Mouse (Mus musculus) kidney, embryonic 16.5 days (tissue): ENCODE measurements around the gene Gpr84. TPM values are rescaled to one million over a fixed set of nuclear protein-coding genes. Genes with fewer than 3 reads are reported as not detected.
A peak's percentile ranks its signal among the peaks of the same experiment; 100 is the strongest.

Experiments used
- ATAC-seq: fragments of 200-750 bp; cut with Nextera tagmentation; 2 replicates; pipeline ENCODE4 v1.8.0; 2017; ENCODE audit warnings: moderate TSS enrichment; ENCODE audit not compliant: low FRiP score, low TSS enrichment
- H3K27ac ChIP-seq: fragments of 300-500 bp; sonication (generic); 2 replicates; pipeline ENCODE4 v1.5.1; 2014; ENCODE audit warnings: low read length
- H3K27me3 ChIP-seq: fragments of 300-500 bp; sonication (generic); 2 replicates; pipeline ENCODE4 v1.6.1; 2014; ENCODE audit warnings: low read length, control low read depth, mixed read lengths; ENCODE audit not compliant: insufficient read depth
- H3K36me3 ChIP-seq: fragments of 300-500 bp; sonication (generic); 2 replicates; pipeline ENCODE4 v1.6.1; 2014; ENCODE audit warnings: low read length, control low read depth, mixed read lengths; ENCODE audit not compliant: insufficient read depth
- H3K4me1 ChIP-seq: fragments of 300-500 bp; sonication (generic); 2 replicates; pipeline ENCODE4 v1.6.1; 2014; ENCODE audit warnings: low read length, control low read depth, mixed read lengths; ENCODE audit not compliant: insufficient read depth
- H3K4me2 ChIP-seq: fragments of 300-500 bp; sonication (generic); replicated peaks from 2 replicates; pipeline ENCODE4 v1.6.1; 2014; ENCODE audit warnings: low read depth, low read length
- H3K4me3 ChIP-seq: fragments of 300-500 bp; sonication (generic); 2 replicates; pipeline ENCODE4 v1.5.1; 2014; ENCODE audit warnings: mild to moderate bottlenecking, low read length
- H3K9ac ChIP-seq: fragments of 300-500 bp; sonication (generic); replicated peaks from 2 replicates; pipeline ENCODE4 v1.6.1; 2014; ENCODE audit warnings: low read length
- H3K9me3 ChIP-seq: fragments of 300-500 bp; sonication (generic); 2 replicates; pipeline ENCODE4 v1.6.1; 2016; ENCODE audit warnings: low read length, control low read depth
- WGBS: fragments of 180-500 bp; shearing (Covaris S2); extraction: QIAGEN DNeasy Blood & Tissue Kit; methylation state at CpG from one replicate; pipeline ENCODE4 v1.1.7; 2014; 5-methylcytosine and 5-hydroxymethylcytosine counted together
- polyA plus RNA-seq: library from polyadenylated mRNA; unstranded; fragments of >200 nt; fragmentation: Nextera tagmentation; extraction: Ambion mirVana; gene quantifications from 2 replicates; pipeline ENCODE4 v1.2.1, GENCODE M21; 2015

Gpr84 gene
- polyA plus RNA-seq, 1 experiment from 2014 or later: 0.30 TPM

GRCm38 (mm10) chr15:103294649-103295048 is 15.8 kb downstream of the Gpr84 start:
- Histone ChIP-seq H3K4me2 (no peak overlapping the region), H3K4me1 (peaks cover 62% of the 10 kb centered on the region), H3K36me3 (peaks cover 36% of the 10 kb centered on the region), H3K27me3 (no peaks in the 10 kb centered on the region), H3K9me3 (no peaks in the 10 kb centered on the region), H3K9ac (no peak overlapping the region), H3K27ac (no peak overlapping the region), H3K4me3 (no peak overlapping the region)
- no peak for ATAC-seq
- 65% methylated on average over 2 of the region's 2 CpGs for WGBS

- WGBS: 94% methylated on average over 2 of the region's 2 CpGs
- H3K36me3 ChIP-seq: peaks cover 36% of the 10 kb centered on the region
- no peaks in the 10 kb centered on the region for H3K9me3 ChIP-seq
- H3K9ac ChIP-seq: no peak overlapping the region
- no peak for ATAC-seq
- H3K4me1 ChIP-seq: peaks cover 61% of the 10 kb centered on the region
- H3K27ac ChIP-seq: no peak overlapping the region
- H3K27me3 ChIP-seq: no peaks in the 10 kb centered on the region
- H3K4me2 ChIP-seq: no peak overlapping the region
- no peak overlapping the region for H3K4me3 ChIP-seq
Measured at GRCm38 (mm10) chr15:103293375-103293774, 17.0 kb downstream of the Gpr84 start.

GRCm38 (mm10) chr15:103292673-103293345 is 17.6 kb downstream of the Gpr84 start:
- Histone ChIP-seq H3K27me3 (no peaks in the 10 kb centered on the region), H3K9me3 (no peaks in the 10 kb centered on the region), H3K4me1 (peaks cover 57% of the 10 kb centered on the region), H3K36me3 (peaks cover 36% of the 10 kb centered on the region), H3K4me2 (no peak overlapping the region), H3K9ac (no peak overlapping the region), H3K27ac (no peak overlapping the region), H3K4me3 (no peak overlapping the region)
- WGBS: 71% methylated on average over 4 of the region's 4 CpGs
- ATAC-seq: no peak

GRCm38 (mm10) chr15:103290843-103291242 is 19.6 kb downstream of the Gpr84 start:
- peak; percentile 49; the same call in 1 of the 2 replicates for ATAC-seq
- Histone ChIP-seq H3K9me3 (no peaks in the 10 kb centered on the region), H3K4me3 (no peak overlapping the region), H3K9ac (no peak overlapping the region), H3K4me1 (peaks cover 46% of the 10 kb centered on the region), H3K4me2 (no peak overlapping the region), H3K36me3 (peaks cover 30% of the 10 kb centered on the region), H3K27ac (peak overlapping the region; percentile 72), H3K27me3 (no peaks in the 10 kb centered on the region)
- WGBS: 42% methylated on average over 9 of the region's 9 CpGs

- Histone ChIP-seq H3K36me3 (peaks cover 30% of the 10 kb centered on the region), H3K27me3 (no peaks in the 10 kb centered on the region), H3K4me1 (peaks cover 46% of the 10 kb centered on the region), H3K27ac (peak overlapping the region; percentile 72), H3K9ac (peak overlapping the region; percentile 35; the same call in 1 of the 2 replicates), H3K4me3 (no peak overlapping the region), H3K9me3 (no peaks in the 10 kb centered on the region), H3K4me2 (no peak overlapping the region)
- ATAC-seq: peak; percentile 72
- WGBS: 49% methylated on average over 6 of the region's 6 CpGs
Measured at GRCm38 (mm10) chr15:103290417-103290816, 20.0 kb downstream of the Gpr84 start.

- WGBS: 21% methylated on average over 5 of the region's 5 CpGs
- H3K4me1 ChIP-seq: peaks cover 49% of the 10 kb centered on the region
- H3K4me3 ChIP-seq: no peak overlapping the region
- H3K36me3 ChIP-seq: peaks cover 30% of the 10 kb centered on the region
- H3K9me3 ChIP-seq: no peaks in the 10 kb centered on the region
- ATAC-seq: peak; percentile 37; the same call in 1 of the 2 replicates
- H3K27ac ChIP-seq: peak overlapping the region; percentile 88
- H3K4me2 ChIP-seq: 0 out of 2 replicates have a peak overlapping the region, but pooled peaks have one; percentile 0
- no peaks in the 10 kb centered on the region for H3K27me3 ChIP-seq
- no peak overlapping the region; the same call in none of the 2 replicates for H3K9ac ChIP-seq
Measured at GRCm38 (mm10) chr15:103289600-103289999, 20.8 kb downstream of the Gpr84 start.

GRCm38 (mm10) chr15:103285778-103286417 is 24.5 kb downstream of the Gpr84 start:
- no peak for ATAC-seq
- Histone ChIP-seq H3K4me1 (peaks cover 46% of the 10 kb centered on the region), H3K9ac (no peak overlapping the region), H3K27me3 (no peaks in the 10 kb centered on the region), H3K27ac (0 out of 2 replicates have a peak overlapping the region, but pooled peaks have one; percentile 20), H3K4me3 (no peak overlapping the region), H3K9me3 (no peaks in the 10 kb centered on the region), H3K36me3 (no peaks in the 10 kb centered on the region), H3K4me2 (no peak overlapping the region)
- 77% methylated on average over 1 of the region's 1 CpGs for WGBS

- no peaks in the 10 kb centered on the region for H3K9me3 ChIP-seq
- no peak overlapping the region for H3K4me3 ChIP-seq
- H3K4me1 ChIP-seq: peaks cover 40% of the 10 kb centered on the region
- no peak overlapping the region for H3K9ac ChIP-seq
- no peaks in the 10 kb centered on the region for H3K27me3 ChIP-seq
- H3K36me3 ChIP-seq: no peaks in the 10 kb centered on the region
- no peak for ATAC-seq
- H3K27ac ChIP-seq: peak overlapping the region; percentile 44; the same call in 1 of the 2 replicates
- 19% methylated on average over 2 of the region's 2 CpGs for WGBS
- no peak overlapping the region for H3K4me2 ChIP-seq
Measured at GRCm38 (mm10) chr15:103284647-103285046, 25.8 kb downstream of the Gpr84 start.

- H3K9ac ChIP-seq: no peak overlapping the region
- no peaks in the 10 kb centered on the region for H3K36me3 ChIP-seq
- H3K4me2 ChIP-seq: no peak overlapping the region
- H3K27ac ChIP-seq: no peak overlapping the region
- ATAC-seq: no peak
- H3K27me3 ChIP-seq: no peaks in the 10 kb centered on the region
- H3K4me3 ChIP-seq: no peak overlapping the region
- no peaks in the 10 kb centered on the region for H3K9me3 ChIP-seq
- peaks cover 35% of the 10 kb centered on the region for H3K4me1 ChIP-seq
- 56% methylated on average over 3 of the region's 3 CpGs for WGBS
Measured at GRCm38 (mm10) chr15:103284066-103284465, 26.3 kb downstream of the Gpr84 start.
